7 mouse cellular contexts compared by ENCODE assay signal in the genomic region with DNA sequence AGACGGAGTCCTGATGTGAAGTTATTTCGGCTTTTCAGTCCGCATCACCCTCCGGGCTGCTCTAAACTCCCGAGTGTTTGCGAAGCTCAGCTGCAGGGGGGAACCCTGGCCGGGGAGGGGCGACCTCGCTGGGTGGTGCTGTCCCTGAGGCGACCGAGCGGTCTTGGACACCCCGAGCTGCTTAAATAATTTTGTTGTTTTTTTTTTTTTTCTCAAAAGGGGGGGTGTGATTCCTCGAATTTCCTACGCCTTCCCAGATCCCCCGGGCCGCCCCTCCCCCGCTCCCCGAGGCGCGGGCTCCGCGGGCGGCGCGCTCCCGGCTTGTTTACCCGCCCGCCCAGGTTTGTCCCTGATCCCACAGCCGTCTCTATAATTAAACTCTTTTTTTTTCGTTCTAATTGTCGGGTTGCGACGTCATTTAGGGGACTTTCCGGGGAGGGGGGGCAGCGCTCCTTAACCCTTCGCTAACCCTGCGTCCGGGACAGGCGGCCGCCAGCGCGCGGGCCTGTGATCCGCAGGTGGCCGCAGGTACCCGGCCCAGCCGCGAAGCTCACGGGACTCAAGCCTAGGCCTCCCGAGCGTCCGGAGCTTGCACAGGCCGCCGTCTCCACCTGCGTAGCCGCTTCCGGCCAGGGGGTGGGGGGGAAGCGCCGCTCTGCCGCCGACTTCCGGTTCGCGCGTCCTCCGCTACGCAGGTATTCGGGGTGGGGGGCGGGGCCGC. TPM values are rescaled to one million over a fixed set of nuclear protein-coding genes. Genes with fewer than 3 reads are reported as not detected.
DNase-seq lines count a peak whose midpoint lies in the region; ATAC-seq and TF ChIP-seq lines count a peak whose summit lies in the region.

No protein-coding gene starts in this region.

- peak; percentile 87 for ATAC-seq in hindbrain, embryonic 16.5 days

- intact Hi-C loops in gastrocnemius, adult 2 months (cut with DNase I): no loop called here
- intact Hi-C loops in left cerebral cortex, postnatal 4 days (cut with DNase I): no loop called here

- WGBS in hindbrain, embryonic 16.5 days: under 1% methylated on average over 57 of the region's 71 CpGs
- WGBS in midbrain, embryonic 10.5 days: under 1% methylated on average over 71 of the region's 71 CpGs

- peak; percentile 89 for DNase-seq in ZHBTc4 (ENCODE audit: low read depth, low spot score)
- peak; percentile 86 to 90 for DNase-seq in cerebellum, postnatal 36 days
- DNase-seq in gastrocnemius, adult 2 months: peak; percentile 92
- peak; percentile 87 for DNase-seq in left cerebral cortex, postnatal 4 days
- DNase-seq in midbrain, embryonic 10.5 days (ENCODE audit: low spot score): peak; percentile 90
- peak; percentile 89 for DNase-seq in skeletal muscle tissue, adult 2 months (ENCODE audit: low read depth, low spot score)

- H3K27me3 ChIP-seq in hindbrain, embryonic 16.5 days (replicated peaks; ENCODE audit: control insufficient read depth, insufficient read depth, low read length): peaks cover 8% of the 10 kb centered on the region
- H3K27me3 ChIP-seq in midbrain, embryonic 10.5 days (ENCODE audit: low read depth, poor library complexity, severe bottlenecking): no peaks in the 10 kb centered on the region

- peaks cover 21% of the 10 kb centered on the region for H3K4me1 ChIP-seq in hindbrain, embryonic 16.5 days (ENCODE audit: control insufficient read depth, insufficient read depth, low read depth, low read length)
- H3K4me1 ChIP-seq in midbrain, embryonic 10.5 days: peaks cover 46% of the 10 kb centered on the region

- H3K9ac ChIP-seq in hindbrain, embryonic 16.5 days (ENCODE audit: low read depth, low read length): peak overlapping the region; percentile 86

- TF ChIP-seq CTCF in gastrocnemius, adult 2 months (IDR thresholded peaks at IDR 0.05): no peak

- H3K9me3 ChIP-seq in hindbrain, embryonic 16.5 days (ENCODE audit: control insufficient read depth, low read length): no peaks in the 10 kb centered on the region
- peaks cover under 1% of the 10 kb centered on the region; the same call in 1 of the 2 replicates for H3K9me3 ChIP-seq in midbrain, embryonic 10.5 days (replicated peaks)

- H3K36me3 ChIP-seq in hindbrain, embryonic 16.5 days (ENCODE audit: control insufficient read depth, insufficient read depth, low read length): no peaks in the 10 kb centered on the region
- H3K36me3 ChIP-seq in midbrain, embryonic 10.5 days: peaks cover 27% of the 10 kb centered on the region

- H3K4me3 ChIP-seq in gastrocnemius, adult 2 months: peak overlapping the region; percentile 97
- peak overlapping the region; percentile 74 for H3K4me3 ChIP-seq in hindbrain, embryonic 16.5 days (ENCODE audit: low read length)
- peak overlapping the region; percentile 85 for H3K4me3 ChIP-seq in midbrain, embryonic 10.5 days

- peak overlapping the region; percentile 97 for H3K4me2 ChIP-seq in hindbrain, embryonic 16.5 days (ENCODE audit: low read length)

- H3K27ac ChIP-seq in gastrocnemius, adult 2 months: peak overlapping the region; percentile 99
- peak overlapping the region; percentile 86 for H3K27ac ChIP-seq in hindbrain, embryonic 16.5 days (ENCODE audit: low read depth, low read length)
- H3K27ac ChIP-seq in midbrain, embryonic 10.5 days (replicated peaks): peak overlapping the region; percentile 99

RNA-seq across cellular contexts. Expression of a gene that starts 2.5 kb away (rescaled TPM):
- 10 to 100 TPM; 25.7 to 46.6 TPM for total RNA-seq in gastrocnemius, adult 2 months (2021)
- 38.0 and 50.8 TPM in 2 replicates for polyA plus RNA-seq in hindbrain, embryonic 16.5 days (2015; fragmentation: Nextera tagmentation; extraction: Ambion mirVana)
- 10 to 100 TPM; 47.2 to 54.4 TPM for total RNA-seq in left cerebral cortex, postnatal 4 days (2021)
- 127 and 141 TPM in 2 replicates for polyA plus RNA-seq in midbrain, embryonic 10.5 days (2016; fragmentation: Nextera tagmentation; extraction: Ambion mirVana)

Comparison
In these comparisons a context has a peak if more than half of its experiments do, and no peak if none do; other contexts are left out.
1. Peak in every context shown above with its lines: DNase-seq, ATAC-seq, H3K4me3 ChIP-seq and H3K27ac ChIP-seq.